18 mouse cellular contexts compared by ENCODE assay signal in genomic region chr16:93533205-93533604, GRCm38 (mm10).
DNase-seq lines count a peak whose midpoint lies in the region; ATAC-seq lines count a peak whose summit lies in the region.
"Had no signal": no experiment of that assay in that cellular context is flagged by ENCODE, and none has a peak within 500 bp of the region (broad histone marks: within the 10 kb centered on the region; RNA-seq: fewer than 3 reads in every experiment).

No protein-coding gene starts in this region.

- 5% methylated on average over 4 of the region's 4 CpGs for WGBS in kidney, embryonic 15.5 days
- WGBS in embryonic facial prominence, embryonic 14.5 days: 2% methylated on average over 4 of the region's 4 CpGs
- WGBS in midbrain, embryonic 10.5 days: 28% methylated on average over 4 of the region's 4 CpGs

- H3K9me3 ChIP-seq in kidney, embryonic 15.5 days (replicated peaks): no peaks in the 10 kb centered on the region
- H3K9me3 ChIP-seq in embryonic facial prominence, embryonic 14.5 days (ENCODE audit: control insufficient read depth, low read length): no peaks in the 10 kb centered on the region
- no peaks in the 10 kb centered on the region for H3K9me3 ChIP-seq in midbrain, embryonic 10.5 days (replicated peaks)
- H3K9me3 ChIP-seq: forebrain, embryonic 12.5 days; midbrain, embryonic 12.5 days; neural tube, embryonic 15.5 days had no signal

- H3K27me3 ChIP-seq in kidney, embryonic 15.5 days: no peaks in the 10 kb centered on the region
- H3K27me3 ChIP-seq in embryonic facial prominence, embryonic 14.5 days (replicated peaks; ENCODE audit: control insufficient read depth, insufficient read depth, low read length): no peaks in the 10 kb centered on the region
- no peaks in the 10 kb centered on the region for H3K27me3 ChIP-seq in midbrain, embryonic 10.5 days (ENCODE audit: low read depth, poor library complexity, severe bottlenecking)
- H3K27me3 ChIP-seq: forebrain, embryonic 12.5 days; midbrain, embryonic 12.5 days; neural tube, embryonic 15.5 days had no signal

- H3K4me2 ChIP-seq in kidney, embryonic 15.5 days: no peak overlapping the region
- no peak overlapping the region for H3K4me2 ChIP-seq in embryonic facial prominence, embryonic 14.5 days (ENCODE audit: low read depth, low read length)
- H3K4me2 ChIP-seq: forebrain, embryonic 12.5 days; liver, embryonic 11.5 days; midbrain, embryonic 12.5 days; neural tube, embryonic 15.5 days had no signal

- peaks cover 10% of the 10 kb centered on the region for H3K4me1 ChIP-seq in kidney, embryonic 15.5 days
- H3K4me1 ChIP-seq in embryonic facial prominence, embryonic 14.5 days (ENCODE audit: control insufficient read depth, insufficient read depth, low read length): peaks cover 5% of the 10 kb centered on the region; the same call in 1 of the 2 replicates
- H3K4me1 ChIP-seq in midbrain, embryonic 10.5 days: 0 out of 2 replicates have a peak, but pooled peaks cover 3% of the 10 kb centered on the region
- H3K4me1 ChIP-seq: forebrain, embryonic 12.5 days; midbrain, embryonic 12.5 days; neural tube, embryonic 15.5 days had no signal

- H3K4me3 ChIP-seq in kidney, embryonic 15.5 days (replicated peaks): no peak overlapping the region
- H3K4me3 ChIP-seq in embryonic facial prominence, embryonic 14.5 days (ENCODE audit: low read depth, low read length): no peak overlapping the region
- H3K4me3 ChIP-seq in midbrain, embryonic 10.5 days: no peak overlapping the region
- H3K4me3 ChIP-seq: forebrain, embryonic 12.5 days; midbrain, embryonic 12.5 days; neural tube, embryonic 15.5 days had no signal

- no peaks in the 10 kb centered on the region for H3K36me3 ChIP-seq in kidney, embryonic 15.5 days
- H3K36me3 ChIP-seq in embryonic facial prominence, embryonic 14.5 days (ENCODE audit: control insufficient read depth, insufficient read depth, low read length): no peaks in the 10 kb centered on the region
- H3K36me3 ChIP-seq in midbrain, embryonic 10.5 days: no peaks in the 10 kb centered on the region
- H3K36me3 ChIP-seq: forebrain, embryonic 12.5 days; midbrain, embryonic 12.5 days; neural tube, embryonic 15.5 days had no signal

- ATAC-seq in kidney, embryonic 15.5 days (replicated peaks; ENCODE audit: low FRiP score): peak; percentile 78
- peak; percentile 92 for ATAC-seq in embryonic facial prominence, embryonic 14.5 days (ENCODE audit: low read depth)

- no peak overlapping the region for H3K27ac ChIP-seq in kidney, embryonic 15.5 days
- peak overlapping the region; percentile 6; the same call in 1 of the 2 replicates for H3K27ac ChIP-seq in embryonic facial prominence, embryonic 14.5 days (replicated peaks; ENCODE audit: low read depth, low read length)
- H3K27ac ChIP-seq in midbrain, embryonic 10.5 days (replicated peaks): no peak overlapping the region
- H3K27ac ChIP-seq: forebrain, embryonic 12.5 days; macrophage; midbrain, embryonic 12.5 days; neural tube, embryonic 15.5 days had no signal

- no peak for DNase-seq in kidney, adult 8-10 months
- peak; percentile 38 for DNase-seq in ES-CJ7 (ENCODE audit: low read depth, low spot score)
- DNase-seq in embryonic facial prominence, embryonic 14.5 days (ENCODE audit: low spot score): peak; percentile 88
- peak; percentile 48 for DNase-seq in lung, postnatal 36 days
- DNase-seq in layer of hippocampus, postnatal 25 days (ENCODE audit: extremely low spot score in 1 of 2, low spot score in 1 of 2): no peak
- no peak for DNase-seq in midbrain, embryonic 10.5 days (ENCODE audit: low spot score)
- DNase-seq: adrenal gland, adult 8-10 months; cerebellum, adult 11-12 months; cerebellum, postnatal 36 days; gastrocnemius, postnatal 36 days; left cerebral cortex, postnatal 4 days; right cerebral cortex, postnatal 4 days had no signal

- no peak overlapping the region for H3K9ac ChIP-seq in kidney, embryonic 15.5 days
- H3K9ac ChIP-seq in embryonic facial prominence, embryonic 14.5 days (ENCODE audit: low read depth, low read length): no peak overlapping the region
- H3K9ac ChIP-seq: forebrain, embryonic 12.5 days; midbrain, embryonic 12.5 days; neural tube, embryonic 15.5 days had no signal

Comparison
In these comparisons a context has a peak if more than half of its experiments do, and no peak if none do; other contexts are left out.
1. DNase-seq: peak in ES-CJ7 (single experiment), embryonic facial prominence, embryonic 14.5 days (single experiment) and lung, postnatal 36 days (single experiment); none in kidney, adult 8-10 months (0 of 2), layer of hippocampus, postnatal 25 days (0 of 2) and midbrain, embryonic 10.5 days (single experiment).